Mouse (Mus musculus) heart, embryonic 13.5 days (tissue): ENCODE data around the gene Cep63. TPM values are rescaled to one million over a fixed set of nuclear protein-coding genes. Genes with fewer than 3 reads are reported as not detected.
A peak's percentile ranks its signal among the peaks of the same experiment; 100 is the strongest.

Experiments
- ATAC-seq: fragments of 200-750 bp; cut with Nextera tagmentation; 2 replicates; pipeline ENCODE4 v1.8.0; 2017; ENCODE audit warnings: moderate TSS enrichment; ENCODE audit not compliant: insufficient number of reproducible peaks, low FRiP score, low TSS enrichment; ENCODE audit errors: extremely low read depth
- H3K27ac ChIP-seq: fragments of 300-500 bp; sonication (generic); replicated peaks from 2 replicates; pipeline ENCODE4 v1.5.1; 2015; ENCODE audit warnings: moderate library complexity, mild to moderate bottlenecking, inconsistent platforms
- H3K27me3 ChIP-seq: fragments of 300-500 bp; sonication (generic); replicated peaks from 2 replicates; pipeline ENCODE4 v1.6.1; 2015; ENCODE audit warnings: mild to moderate bottlenecking, inconsistent platforms
- H3K36me3 ChIP-seq: fragments of 300-500 bp; sonication (generic); 2 replicates; pipeline ENCODE4 v1.6.1; 2015; ENCODE audit warnings: mild to moderate bottlenecking, inconsistent platforms
- H3K4me1 ChIP-seq: fragments of 300-500 bp; sonication (generic); 2 replicates; pipeline ENCODE4 v1.6.1; 2015; ENCODE audit warnings: inconsistent platforms
- H3K4me2 ChIP-seq: fragments of 300-500 bp; sonication (generic); 2 replicates; pipeline ENCODE4 v1.6.1; 2015; ENCODE audit warnings: inconsistent platforms, mild to moderate bottlenecking, moderate library complexity
- H3K4me3 ChIP-seq: fragments of 300-500 bp; sonication (generic); 2 replicates; pipeline ENCODE4 v1.5.1; 2015; ENCODE audit warnings: moderate library complexity, mild to moderate bottlenecking, inconsistent platforms
- H3K9ac ChIP-seq: fragments of 300-500 bp; sonication (generic); 2 replicates; pipeline ENCODE4 v1.6.1; 2015; ENCODE audit warnings: inconsistent platforms, mild to moderate bottlenecking, moderate library complexity
- H3K9me3 ChIP-seq: fragments of 300-500 bp; sonication (generic); 2 replicates; pipeline ENCODE4 v1.6.1; 2016; ENCODE audit warnings: inconsistent platforms
- WGBS: fragments of 180-500 bp; shearing (Covaris S2); methylation state at CpG from one replicate; pipeline ENCODE4 v1.1.7; 2015; ENCODE audit warnings: mixed read lengths; 5-methylcytosine and 5-hydroxymethylcytosine counted together
- polyA plus RNA-seq: library from polyadenylated mRNA; unstranded; fragments of >200 nt; fragmentation: Nextera tagmentation; extraction: Ambion mirVana; gene quantifications from 2 replicates; pipeline ENCODE4 v1.2.1, GENCODE M21; 2015

Cep63 gene
- polyA plus RNA-seq, 1 experiment from 2014 or later, result 43.6 TPM

DNA sequence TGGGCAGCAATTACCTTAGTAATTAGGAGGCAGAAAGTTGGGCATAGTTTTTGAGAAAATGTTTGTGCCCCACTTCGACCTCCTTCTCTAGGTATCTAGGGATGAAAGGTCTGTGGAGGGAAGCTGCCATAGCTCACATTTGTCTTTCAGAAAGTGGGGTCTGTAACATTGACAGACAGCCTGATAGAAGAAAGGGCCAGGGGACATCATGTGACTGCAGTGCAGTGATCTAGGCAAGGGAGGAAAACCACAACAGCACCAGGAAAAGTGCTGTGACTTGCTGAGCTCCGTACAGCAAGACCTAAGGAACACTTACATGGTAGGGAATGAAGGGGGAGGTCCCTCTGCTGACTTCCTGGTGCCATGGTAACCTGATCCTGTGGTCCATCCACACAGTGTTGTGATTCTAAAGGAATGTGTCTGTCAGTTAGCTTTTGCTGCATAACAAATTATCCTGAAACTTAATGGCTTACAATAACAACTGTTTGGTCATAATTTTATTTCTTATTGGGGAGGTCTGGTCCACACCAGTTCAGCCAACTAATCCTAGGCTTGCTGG, 5.3 kb upstream of the Cep63 start:
- Histone ChIP-seq H3K9ac (no peak overlapping the region), H3K27me3 (no peaks in the 10 kb centered on the region), H3K9me3 (no peaks in the 10 kb centered on the region), H3K27ac (no peak overlapping the region), H3K4me1 (peaks cover 46% of the 10 kb centered on the region), H3K4me2 (no peak overlapping the region), H3K4me3 (no peak overlapping the region), H3K36me3 (peaks cover 31% of the 10 kb centered on the region)
- ATAC-seq, result no peak
- WGBS, result 50% methylated on average over 2 of the region's 2 CpGs

DNA sequence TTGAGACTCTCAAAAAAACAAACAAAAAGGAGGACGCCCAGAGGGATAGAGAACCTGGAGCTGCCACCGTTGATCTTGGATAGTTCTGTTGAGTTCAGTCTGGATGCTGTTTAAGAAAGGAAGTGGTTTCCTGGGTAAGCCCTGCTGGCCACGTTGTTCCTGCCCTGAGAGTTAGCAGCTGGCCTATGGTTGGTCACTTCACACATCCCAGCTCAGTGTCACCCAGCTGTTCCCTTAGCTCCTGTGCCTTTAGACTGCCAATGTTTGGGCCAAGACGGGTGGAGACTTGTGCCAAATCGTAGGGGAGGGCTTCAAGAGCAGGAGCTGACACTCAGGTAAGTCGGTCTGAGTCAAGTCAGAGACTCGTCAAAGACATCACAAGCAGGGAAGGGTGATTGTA, 2.7 kb upstream of the Cep63 start:
- H3K4me3 ChIP-seq, result no peak overlapping the region
- no peak overlapping the region for H3K27ac ChIP-seq
- no peak overlapping the region for H3K4me2 ChIP-seq
- peaks cover 28% of the 10 kb centered on the region for H3K36me3 ChIP-seq
- no peaks in the 10 kb centered on the region for H3K27me3 ChIP-seq
- H3K4me1 ChIP-seq, result peaks cover 41% of the 10 kb centered on the region
- 45% methylated on average over 7 of the region's 7 CpGs for WGBS
- H3K9me3 ChIP-seq, result no peaks in the 10 kb centered on the region
- ATAC-seq, result no peak
- H3K9ac ChIP-seq, result peak overlapping the region; percentile 21; the same call in 1 of the 2 replicates

DNA sequence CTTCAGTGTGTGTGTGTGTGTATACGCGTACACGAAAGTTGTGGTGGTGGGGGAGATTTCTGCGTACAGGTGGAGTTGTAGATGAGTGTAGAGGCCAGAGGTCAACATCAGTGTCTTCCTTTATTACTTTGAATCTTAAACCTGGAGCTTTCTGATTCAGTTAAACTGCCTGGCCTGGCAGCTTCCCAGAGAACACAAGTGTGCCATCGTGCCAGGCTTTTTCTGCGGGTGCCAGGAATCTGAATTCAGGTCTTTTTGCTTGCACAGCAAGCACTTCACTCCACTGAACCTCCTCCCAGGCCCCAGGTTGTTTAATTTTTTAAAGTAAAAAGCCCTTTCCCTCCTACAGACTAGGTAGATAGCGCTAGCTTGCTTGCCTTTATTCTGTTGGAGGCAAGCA, 1.1 kb upstream of the Cep63 start:
- ATAC-seq, result no peak
- H3K9me3 ChIP-seq, result no peaks in the 10 kb centered on the region
- peak overlapping the region; percentile 92 for H3K4me3 ChIP-seq
- peak overlapping the region; percentile 71 for H3K4me2 ChIP-seq
- WGBS, result 78% methylated on average over 7 of the region's 7 CpGs
- H3K9ac ChIP-seq, result peak overlapping the region; percentile 98
- H3K36me3 ChIP-seq, result peaks cover 26% of the 10 kb centered on the region
- H3K27me3 ChIP-seq, result no peaks in the 10 kb centered on the region
- peak overlapping the region; percentile 96 for H3K27ac ChIP-seq
- H3K4me1 ChIP-seq, result peaks cover 39% of the 10 kb centered on the region

DNA sequence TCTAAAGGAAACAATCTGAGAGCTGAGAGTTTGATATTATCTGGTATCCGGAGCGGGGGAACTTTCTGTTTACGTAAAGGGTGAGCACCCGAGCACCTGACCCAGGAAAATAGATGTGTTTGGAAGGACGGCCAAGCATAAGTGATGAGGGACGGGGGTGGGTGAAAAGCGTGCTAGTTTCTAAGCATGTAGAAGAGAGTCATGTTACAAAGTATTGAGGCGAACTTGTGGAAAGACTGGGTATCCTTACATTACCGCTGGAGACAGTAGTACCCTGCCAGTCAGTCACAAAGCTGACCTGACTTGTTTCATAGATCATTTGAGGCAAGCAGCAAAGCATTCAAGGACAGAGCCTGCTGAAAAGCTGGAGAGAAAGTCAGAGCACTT, 498 bp upstream of the Cep63 start:
- peak overlapping the region; percentile 71 for H3K4me2 ChIP-seq
- peak overlapping the region; percentile 96 for H3K27ac ChIP-seq
- peak overlapping the region; percentile 92 for H3K4me3 ChIP-seq
- peak overlapping the region; percentile 98 for H3K9ac ChIP-seq
- no peaks in the 10 kb centered on the region for H3K27me3 ChIP-seq
- no peaks in the 10 kb centered on the region for H3K9me3 ChIP-seq
- H3K36me3 ChIP-seq, result peaks cover 20% of the 10 kb centered on the region
- peaks cover 41% of the 10 kb centered on the region for H3K4me1 ChIP-seq
- under 1% methylated on average over 9 of the region's 9 CpGs for WGBS
- no peak for ATAC-seq

DNA sequence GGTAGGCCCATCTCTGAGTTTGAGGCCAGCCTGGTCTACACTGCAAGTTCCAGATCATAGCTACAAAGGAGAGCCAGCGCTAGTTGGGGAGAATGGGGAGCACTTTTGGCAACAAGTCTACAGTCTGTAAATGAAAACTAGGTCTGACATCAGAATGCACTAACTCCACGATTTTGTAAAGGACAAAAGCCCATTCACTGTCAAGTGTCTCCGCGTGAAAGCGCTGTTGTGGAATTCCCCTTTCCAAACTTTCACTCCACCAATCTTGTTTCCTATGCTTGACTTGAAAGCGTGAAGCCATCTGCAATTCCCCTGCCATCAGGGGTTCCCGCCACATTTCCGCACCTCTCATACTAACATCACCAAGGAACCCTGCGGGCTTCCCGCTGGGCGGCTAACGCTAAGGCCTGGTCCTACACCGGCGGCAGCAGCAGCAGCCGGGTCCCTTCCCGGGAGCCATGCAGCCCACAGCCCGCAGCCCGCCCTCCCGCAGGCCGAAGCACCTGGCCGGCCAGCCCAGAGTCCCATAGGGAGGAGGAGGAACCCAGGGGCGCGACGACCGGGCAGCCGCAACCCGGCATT, 842 bp downstream of the Cep63 start:
- Histone ChIP-seq H3K9ac (peak overlapping the region; percentile 98), H3K4me1 (peaks cover 41% of the 10 kb centered on the region), H3K4me3 (peak overlapping the region; percentile 92), H3K27me3 (no peaks in the 10 kb centered on the region), H3K36me3 (peaks cover 7% of the 10 kb centered on the region), H3K4me2 (peak overlapping the region; percentile 77), H3K27ac (peak overlapping the region; percentile 96), H3K9me3 (no peaks in the 10 kb centered on the region)
- WGBS, result under 1% methylated on average over 27 of the region's 27 CpGs
- peak; percentile 61 for ATAC-seq

DNA sequence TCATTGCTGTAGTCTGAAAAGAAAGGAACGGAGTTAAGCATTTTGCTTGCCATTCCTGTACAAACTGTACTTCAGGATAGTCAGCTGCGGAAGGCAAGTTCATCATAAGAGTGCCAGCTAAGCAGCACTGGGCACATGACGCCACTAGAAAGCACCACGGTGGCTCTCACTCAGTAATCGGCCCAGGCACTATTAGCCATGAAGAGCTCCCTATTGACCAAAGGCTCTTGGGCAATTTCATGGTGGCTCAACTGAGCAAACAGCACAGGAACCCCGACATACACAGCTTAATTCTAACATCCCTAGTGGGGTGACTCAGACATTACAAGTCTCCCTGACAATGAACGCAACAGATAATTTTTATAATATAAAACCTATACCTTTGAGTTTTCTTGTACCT, 2.8 kb downstream of the Cep63 start:
- Histone ChIP-seq H3K4me2 (no peak overlapping the region), H3K36me3 (peaks cover 2% of the 10 kb centered on the region), H3K4me1 (peaks cover 47% of the 10 kb centered on the region), H3K9me3 (no peaks in the 10 kb centered on the region), H3K27me3 (no peaks in the 10 kb centered on the region), H3K9ac (no peak overlapping the region), H3K4me3 (no peak overlapping the region), H3K27ac (no peak overlapping the region)
- 90% methylated on average over 7 of the region's 7 CpGs for WGBS
- no peak for ATAC-seq

DNA sequence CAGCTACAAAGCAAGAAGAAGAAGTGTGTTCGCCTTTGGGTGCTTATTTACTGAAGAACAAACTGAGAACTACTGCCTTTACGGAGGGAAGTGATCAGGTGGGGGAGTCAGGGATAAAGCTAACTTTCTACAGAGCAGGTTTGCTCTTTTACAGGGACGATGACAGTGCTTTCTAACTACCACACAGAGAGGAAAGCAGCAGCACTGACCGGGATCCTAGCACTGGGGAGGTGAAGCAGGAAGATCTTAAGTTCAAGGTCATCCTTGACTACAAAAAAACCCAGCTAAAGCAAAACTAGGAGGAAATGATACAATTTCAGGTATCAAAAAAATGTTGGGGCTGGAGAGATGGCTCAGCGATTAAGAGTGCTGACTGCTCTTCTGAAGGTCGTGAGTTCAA, 3.5 kb downstream of the Cep63 start:
- Histone ChIP-seq H3K4me3 (no peak overlapping the region), H3K9me3 (no peaks in the 10 kb centered on the region), H3K27me3 (no peaks in the 10 kb centered on the region), H3K4me2 (no peak overlapping the region), H3K9ac (no peak overlapping the region), H3K4me1 (peaks cover 43% of the 10 kb centered on the region), H3K36me3 (peaks cover 9% of the 10 kb centered on the region), H3K27ac (no peak overlapping the region; the same call in 1 of the 2 replicates)
- 85% methylated on average over 6 of the region's 6 CpGs for WGBS
- no peak for ATAC-seq

DNA sequence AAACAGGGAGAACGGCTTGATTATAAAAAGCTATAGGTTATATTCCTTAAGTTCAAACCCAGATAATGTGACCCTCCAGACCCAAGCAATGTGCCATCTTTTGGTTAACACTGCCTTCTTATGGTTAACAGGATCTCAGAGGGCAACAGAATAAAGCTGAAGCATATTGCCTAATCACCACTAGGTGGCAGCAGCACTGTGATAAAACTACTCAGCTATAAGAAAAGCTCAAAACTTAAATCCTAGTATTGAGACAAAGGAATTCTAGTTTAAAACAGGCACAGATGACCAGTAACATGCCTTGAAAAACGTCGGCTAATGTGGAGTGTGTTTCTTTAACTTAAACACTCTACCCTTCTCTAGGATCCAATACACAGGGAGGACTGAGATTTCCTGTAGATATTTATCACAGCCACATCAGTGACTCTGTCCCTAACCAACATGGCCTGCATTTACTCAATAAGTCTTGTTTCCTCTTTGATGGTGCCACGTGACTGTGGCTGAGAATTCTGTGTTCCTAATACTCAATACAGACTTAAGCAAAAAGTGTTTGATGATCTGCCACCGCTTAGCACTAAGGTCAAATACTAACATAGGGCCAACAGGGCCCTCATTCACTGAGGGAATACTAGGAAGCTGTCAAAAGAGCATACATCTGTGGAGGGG, 4.0 kb downstream of the Cep63 start:
- no peak overlapping the region for H3K27ac ChIP-seq
- WGBS, result 31% methylated on average over 5 of the region's 5 CpGs
- H3K9me3 ChIP-seq, result no peaks in the 10 kb centered on the region
- H3K27me3 ChIP-seq, result no peaks in the 10 kb centered on the region
- no peak overlapping the region for H3K4me2 ChIP-seq
- H3K4me1 ChIP-seq, result peaks cover 40% of the 10 kb centered on the region
- no peak overlapping the region for H3K4me3 ChIP-seq
- no peak for ATAC-seq
- H3K9ac ChIP-seq, result no peak overlapping the region
- H3K36me3 ChIP-seq, result peaks cover 13% of the 10 kb centered on the region

DNA sequence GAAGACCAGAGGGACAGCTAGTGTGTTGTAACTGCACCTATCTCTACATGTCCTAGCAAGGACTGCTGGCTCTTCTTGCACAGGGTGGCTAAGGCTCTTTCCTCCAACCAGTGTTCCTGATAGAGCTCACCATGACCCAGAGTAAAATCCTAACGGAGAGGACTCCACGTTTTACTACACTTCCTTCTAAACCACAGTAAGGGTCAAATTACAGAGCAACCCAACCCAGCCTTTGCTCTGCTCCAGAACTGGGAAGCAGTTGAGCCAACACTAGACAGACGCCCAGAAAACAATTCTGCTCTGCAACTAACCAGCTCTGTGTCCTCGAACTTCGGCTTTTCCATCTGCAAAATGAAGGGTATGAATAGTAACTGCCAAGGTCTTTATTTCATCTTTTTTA, 4.9 kb downstream of the Cep63 start:
- H3K27me3 ChIP-seq, result no peaks in the 10 kb centered on the region
- no peak overlapping the region for H3K4me3 ChIP-seq
- ATAC-seq, result no peak
- whole genome bisulfite sequencing, result 59% methylated on average over 5 of the region's 5 CpGs
- peaks cover 42% of the 10 kb centered on the region for H3K4me1 ChIP-seq
- no peaks in the 10 kb centered on the region for H3K9me3 ChIP-seq
- no peak overlapping the region for H3K27ac ChIP-seq
- peaks cover 19% of the 10 kb centered on the region for H3K36me3 ChIP-seq
- no peak overlapping the region for H3K9ac ChIP-seq
- no peak overlapping the region for H3K4me2 ChIP-seq

DNA sequence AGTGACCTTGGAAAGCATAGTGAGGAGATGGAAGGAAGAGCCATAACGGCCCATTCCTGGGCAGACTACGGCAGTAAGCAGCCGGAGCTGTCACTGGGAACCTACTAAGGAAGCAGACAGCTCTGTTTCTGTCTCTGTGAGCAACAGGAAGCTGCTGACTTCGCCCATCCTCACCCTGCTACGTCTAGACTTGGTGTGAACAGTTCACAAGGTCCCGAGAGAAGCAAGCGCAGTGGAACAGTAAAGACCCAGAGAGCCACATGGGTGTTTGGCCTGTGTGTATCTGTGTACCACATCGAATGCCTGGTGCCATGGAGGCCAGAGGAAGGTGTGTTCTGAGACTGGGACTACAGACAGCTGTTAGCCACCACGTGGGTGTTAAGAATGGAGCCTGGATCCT, 10.1 kb downstream of the Cep63 start:
- H3K27me3 ChIP-seq, result no peaks in the 10 kb centered on the region
- peak overlapping the region; percentile 48; the same call in 1 of the 2 replicates for H3K27ac ChIP-seq
- no peak overlapping the region for H3K4me3 ChIP-seq
- no peak overlapping the region for H3K4me2 ChIP-seq
- H3K4me1 ChIP-seq, result peaks cover 46% of the 10 kb centered on the region
- no peak overlapping the region for H3K9ac ChIP-seq
- no peak for ATAC-seq
- WGBS, result 54% methylated on average over 9 of the region's 9 CpGs
- H3K36me3 ChIP-seq, result peaks cover 58% of the 10 kb centered on the region
- H3K9me3 ChIP-seq, result no peaks in the 10 kb centered on the region

DNA sequence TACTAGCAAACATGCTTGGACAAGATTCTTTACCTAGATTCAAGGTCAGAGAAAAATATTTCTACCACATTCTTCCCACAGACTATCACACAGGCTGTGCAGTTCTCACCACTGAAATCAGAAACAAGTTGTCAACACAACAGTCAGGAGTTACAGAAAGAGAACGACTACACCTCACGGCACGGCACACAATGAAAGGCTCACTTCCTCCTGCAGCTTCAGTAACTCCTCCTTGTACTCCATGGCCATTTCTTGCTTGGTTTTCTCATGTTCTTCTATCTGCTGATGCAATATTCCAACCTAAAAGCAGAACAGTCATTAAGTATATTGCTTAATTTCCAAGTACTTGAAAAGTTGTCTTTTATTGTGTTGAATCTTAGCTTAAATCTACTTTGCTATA, 11.3 kb downstream of the Cep63 start:
- ATAC-seq, result no peak
- Histone ChIP-seq H3K9me3 (no peaks in the 10 kb centered on the region), H3K4me2 (no peak overlapping the region), H3K27me3 (no peaks in the 10 kb centered on the region), H3K27ac (peak overlapping the region; percentile 55), H3K36me3 (peaks cover 70% of the 10 kb centered on the region), H3K4me3 (no peak overlapping the region), H3K4me1 (peaks cover 46% of the 10 kb centered on the region), H3K9ac (no peak overlapping the region)
- 23% methylated on average over 3 of the region's 3 CpGs for WGBS

DNA sequence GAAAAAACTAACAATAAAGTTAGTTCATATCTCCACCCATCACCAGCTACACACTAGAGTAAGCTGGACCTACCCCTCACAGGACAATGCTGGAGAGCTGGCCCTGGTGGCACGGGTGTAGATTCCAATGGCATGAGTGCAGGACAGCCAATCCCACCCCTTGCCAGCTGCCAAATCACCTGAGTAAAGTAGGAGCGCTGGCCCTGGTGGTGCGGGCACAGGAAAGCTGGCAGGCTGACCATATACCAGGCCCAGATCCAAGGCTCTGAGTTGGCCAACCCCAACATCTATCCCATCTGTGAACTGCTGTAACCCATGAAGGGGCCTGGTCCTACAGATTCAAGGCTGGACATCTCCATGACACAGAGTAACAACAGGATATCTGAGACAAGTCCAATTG, 17.1 kb downstream of the Cep63 start:
- 89% methylated on average over 3 of the region's 3 CpGs for WGBS
- no peak for ATAC-seq

More for the DNA sequence above, 17.1 kb downstream of the Cep63 start:
- no peak overlapping the region for H3K27ac ChIP-seq
- H3K9ac ChIP-seq, result no peak overlapping the region
- peaks cover 20% of the 10 kb centered on the region for H3K4me1 ChIP-seq
- no peaks in the 10 kb centered on the region for H3K27me3 ChIP-seq
- H3K36me3 ChIP-seq, result peaks cover 64% of the 10 kb centered on the region
- no peak overlapping the region for H3K4me3 ChIP-seq
- no peaks in the 10 kb centered on the region for H3K9me3 ChIP-seq
- no peak overlapping the region for H3K4me2 ChIP-seq
